Mouse (Mus musculus) myocyte (in vitro differentiated cells): ENCODE data around the gene Higd1a. TPM values are rescaled to one million over a fixed set of nuclear protein-coding genes. Genes with fewer than 3 reads are reported as not detected.

Source experiments
- H3K27me3 ChIP-seq: one replicate; pipeline ENCODE4 v1.6.1; 2011; ENCODE audit not compliant: control insufficient read depth, insufficient read depth, insufficient read length
- H3K36me3 ChIP-seq: one replicate; pipeline ENCODE4 v1.6.1; 2011; ENCODE audit not compliant: control insufficient read depth, insufficient read depth
- H3K4me2 ChIP-seq: one replicate; pipeline ENCODE4 v1.6.1; 2011; ENCODE audit warnings: low read depth, control low read depth
- H3K4me3 ChIP-seq: one replicate; pipeline ENCODE4 v1.5.1; 2011; ENCODE audit warnings: mild to moderate bottlenecking, control low read depth, moderate library complexity
- H3K79me2 ChIP-seq: one replicate; pipeline ENCODE4 v1.6.1; 2011; ENCODE audit not compliant: control insufficient read depth, insufficient read depth
- H3ac ChIP-seq: one replicate; pipeline ENCODE4 v1.6.1; 2011; ENCODE audit not compliant: control insufficient read depth, insufficient read length
- CEBPB ChIP-seq: IDR thresholded peaks from 2 replicates; pipeline ENCODE4 v1.6.1; 2011; ENCODE audit warnings: mild to moderate bottlenecking, moderate library complexity; ENCODE audit not compliant: poor library complexity, insufficient read depth, severe bottlenecking
- E2F4 ChIP-seq: IDR thresholded peaks from one replicate; pipeline ENCODE4 v1.6.1; 2011; ENCODE audit warnings: mild to moderate bottlenecking, control low read depth, moderate library complexity; ENCODE audit not compliant: insufficient read depth
- MAX ChIP-seq: IDR thresholded peaks from one replicate; pipeline ENCODE4 v1.6.1; 2011; ENCODE audit warnings: low read depth, mild to moderate bottlenecking, control low read depth
- MYOD1 ChIP-seq, 3 experiments: IDR thresholded peaks; one replicate each; pipeline ENCODE4 v1.6.1; 2011; ENCODE audit warnings: control low read depth in 2 of 3, low read depth in 2 of 3, mild to moderate bottlenecking in 2 of 3, moderate library complexity in 1 of 3; ENCODE audit not compliant: insufficient read length in 2 of 3, control insufficient read depth in 1 of 3
- MYOG ChIP-seq, 3 experiments: IDR thresholded peaks; one replicate each; pipeline ENCODE4 v1.6.1; 2011; ENCODE audit warnings: control low read depth in 2 of 3, low read depth in 2 of 3, mild to moderate bottlenecking in 2 of 3; ENCODE audit not compliant: insufficient read length in 2 of 3, control insufficient read depth in 1 of 3, insufficient read depth in 1 of 3
- POLR2A ChIP-seq: IDR thresholded peaks from one replicate; pipeline ENCODE4 v1.6.1; 2011; ENCODE audit warnings: low read depth, mild to moderate bottlenecking, control low read depth, moderate library complexity; ENCODE audit not compliant: insufficient read length
- POLR2AphosphoS2 ChIP-seq: IDR thresholded peaks from one replicate; pipeline ENCODE4 v1.6.1; 2011; ENCODE audit warnings: low read depth, control low read depth; ENCODE audit not compliant: insufficient read length
- REST ChIP-seq: IDR thresholded peaks from one replicate; pipeline ENCODE4 v1.6.1; 2011; ENCODE audit warnings: mild to moderate bottlenecking, control low read depth, moderate library complexity; ENCODE audit not compliant: insufficient read depth, insufficient read length
- SRF ChIP-seq: IDR thresholded peaks from one replicate; pipeline ENCODE4 v1.6.1; 2011; ENCODE audit warnings: low read depth; ENCODE audit not compliant: control insufficient read depth, insufficient read length
- TCF12 ChIP-seq: IDR thresholded peaks from one replicate; pipeline ENCODE4 v1.6.1; 2011; ENCODE audit warnings: mild to moderate bottlenecking, control low read depth; ENCODE audit not compliant: poor library complexity, insufficient read depth, severe bottlenecking
- TCF3 ChIP-seq: IDR thresholded peaks from one replicate; pipeline ENCODE4 v1.6.1; 2011; ENCODE audit warnings: low read depth, control low read depth; ENCODE audit not compliant: insufficient read length
- USF1 ChIP-seq: IDR thresholded peaks from one replicate; pipeline ENCODE4 v1.6.1; 2011; ENCODE audit warnings: low read depth, mild to moderate bottlenecking, control low read depth, moderate library complexity
- polyA plus RNA-seq: library from polyadenylated mRNA; unstranded; fragments of >200 nt; fragmentation: generic; extraction: Trizol; gene quantifications from one replicate; pipeline ENCODE4 v1.2.1, GENCODE M21; 2012; ENCODE audit warnings: missing spikeins

Higd1a gene
- polyA plus RNA-seq: 115 TPM

DNA sequence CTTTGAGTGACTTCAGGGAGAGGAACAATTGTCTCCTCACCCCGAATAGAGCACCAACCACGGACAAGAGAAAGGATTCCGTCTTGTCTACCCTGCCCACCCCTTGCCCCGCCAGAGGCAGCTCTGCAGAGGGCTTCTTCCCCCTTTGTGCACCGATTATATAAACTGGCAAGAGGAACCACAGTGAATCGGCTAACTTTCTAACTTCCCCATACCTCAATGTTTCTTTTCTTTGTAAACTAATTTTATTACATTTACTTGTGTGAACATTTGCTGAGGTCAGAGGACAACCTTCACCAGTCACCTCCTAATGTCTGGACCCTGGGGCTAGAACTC is at the start of gene Higd1a:
Gene Higd1a, minus strand, starts transcription at position 210 of the 336 bp plus-strand sequence.
- Histone ChIP-seq H3K79me2 (peaks cover 37% of the 10 kb centered on the region), H3K36me3 (no peaks in the 10 kb centered on the region), H3K4me3 (peak within 1 kb of the TSS; percentile 77), H3K4me2 (peak within 1 kb of the TSS; percentile 93), H3ac (peak within 1 kb of the TSS; percentile 79), H3K27me3 (no peaks in the 10 kb centered on the region)
- TF ChIP-seq TCF12 (no peak), SRF (no peak), MYOG (IDR thresholded peaks at IDR 0.05; ENCODE audit: control insufficient read depth in 1 of 3, insufficient read depth in 1 of 3, insufficient read length in 2 of 3, low read depth in 2 of 3) (no peak), REST (no peak), E2F4 (no peak), CEBPB (no peak)

DNA sequence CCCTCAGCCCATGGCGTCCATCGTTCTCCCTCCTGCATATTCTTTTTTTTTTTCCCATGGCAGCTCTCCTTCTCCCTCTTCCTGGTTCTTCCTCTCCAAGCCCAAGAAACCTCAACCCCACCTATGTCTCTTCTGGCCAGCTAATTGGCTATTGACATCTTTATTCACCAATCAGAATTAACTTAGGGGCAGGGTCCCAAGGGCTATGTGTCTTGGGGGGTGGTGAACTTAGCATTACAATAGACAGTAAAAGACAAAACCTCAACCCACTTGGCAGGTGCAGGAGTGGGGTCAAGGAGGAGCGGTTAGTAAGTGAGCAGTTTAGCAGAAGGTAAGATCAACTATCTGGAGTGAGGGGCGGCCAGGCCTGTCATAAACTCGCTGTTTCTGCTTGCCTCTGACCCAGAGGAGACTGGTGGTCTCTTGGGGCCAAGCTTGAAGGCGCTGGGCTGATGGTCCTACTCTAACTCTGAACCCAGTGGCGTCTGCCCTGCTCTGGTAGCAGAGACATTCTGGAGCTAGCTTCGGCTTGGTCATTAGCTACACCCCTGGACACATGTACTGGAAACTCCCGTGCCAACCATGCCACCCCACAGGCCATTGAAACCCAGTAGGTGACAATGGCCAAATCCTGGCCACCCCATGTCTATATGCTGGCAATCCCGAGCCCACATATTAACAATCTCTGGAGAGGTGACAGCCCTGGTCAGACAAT is 49.4 kb upstream of the Higd1a start:
- no peak for TF ChIP-seq POLR2A
- Histone ChIP-seq H3ac (no peak overlapping the region), H3K4me2 (no peak overlapping the region), H3K4me3 (no peak overlapping the region), H3K79me2 (no peaks in the 10 kb centered on the region), H3K27me3 (peaks cover 38% of the 10 kb centered on the region), H3K36me3 (no peaks in the 10 kb centered on the region)

DNA sequence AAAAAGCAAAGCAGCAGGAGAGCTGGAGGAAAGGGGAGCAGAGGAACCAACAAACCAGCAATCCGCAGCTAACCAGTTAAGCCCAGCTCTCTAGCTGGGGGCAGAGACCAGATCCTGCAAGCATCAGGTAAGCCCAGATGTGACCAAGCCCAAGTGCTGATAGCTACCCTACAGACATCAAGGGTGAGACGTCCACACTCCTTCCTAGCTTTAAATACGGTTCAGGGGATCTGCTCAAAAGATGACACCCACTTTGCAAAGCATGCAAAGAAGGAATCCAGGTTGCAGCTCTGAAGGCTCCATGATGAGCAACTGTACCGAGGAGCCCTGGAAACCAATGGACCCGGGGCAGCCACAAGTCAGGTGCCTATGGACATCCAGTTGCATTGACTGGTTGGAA is 48.3 kb upstream of the Higd1a start:
- no peak for TF ChIP-seq REST
- TF ChIP-seq MAX: no peak
- TF ChIP-seq POLR2A: no peak
- no peak for TF ChIP-seq TCF12
- TF ChIP-seq SRF: no peak
- TF ChIP-seq POLR2AphosphoS2: no peak
- TF ChIP-seq CEBPB: no peak
- no peak for TF ChIP-seq TCF3
- Histone ChIP-seq H3K36me3 (no peaks in the 10 kb centered on the region), H3K27me3 (peaks cover 31% of the 10 kb centered on the region)

DNA sequence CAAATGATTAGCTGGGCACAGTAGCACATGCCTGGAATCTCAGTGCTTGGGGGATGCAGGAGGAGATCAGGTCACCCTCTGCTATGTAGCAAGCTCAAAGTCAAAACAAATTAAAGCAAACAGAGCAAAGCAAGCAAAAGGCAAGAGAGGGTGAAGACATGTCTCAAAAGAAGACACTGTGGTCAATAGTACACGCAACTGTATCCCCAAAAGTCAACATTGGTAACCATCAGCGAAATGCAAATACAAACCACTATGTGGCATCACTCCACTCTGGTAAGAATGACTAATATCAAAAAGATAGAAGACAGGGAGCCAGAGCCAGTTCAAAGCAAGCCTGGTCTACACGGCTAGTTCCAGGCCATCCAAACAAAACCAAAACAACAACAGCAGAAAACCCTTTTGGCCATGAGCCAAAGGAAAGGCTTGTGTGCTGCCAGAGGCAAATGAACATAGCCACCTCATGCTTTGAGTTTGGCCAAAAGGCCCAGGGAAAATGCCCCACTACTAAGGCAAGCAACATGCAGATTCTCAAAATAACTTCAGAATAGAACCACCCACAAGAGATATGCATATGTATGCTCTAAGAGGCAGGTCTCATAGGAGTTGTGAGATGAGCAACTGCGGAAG is 47.5 kb upstream of the Higd1a start:
- Histone ChIP-seq H3K4me3 (no peak overlapping the region), H3K27me3 (peaks cover 28% of the 10 kb centered on the region), H3K79me2 (no peaks in the 10 kb centered on the region), H3K36me3 (no peaks in the 10 kb centered on the region), H3K4me2 (no peak overlapping the region), H3ac (no peak overlapping the region)
- no peak for TF ChIP-seq CEBPB
- no peak for TF ChIP-seq TCF12
- TF ChIP-seq MAX: no peak
- TF ChIP-seq MYOG (IDR thresholded peaks at IDR 0.05; ENCODE audit: control insufficient read depth in 1 of 3, insufficient read depth in 1 of 3, insufficient read length in 2 of 3, low read depth in 2 of 3): no peak
- TF ChIP-seq USF1: no peak
- TF ChIP-seq REST: no peak
- TF ChIP-seq MYOD1 (IDR thresholded peaks at IDR 0.05; ENCODE audit: control insufficient read depth in 1 of 3, insufficient read length in 2 of 3, low read depth in 2 of 3): no peak
- TF ChIP-seq POLR2AphosphoS2: no peak
- TF ChIP-seq SRF: no peak
- TF ChIP-seq TCF3: no peak
- no peak for TF ChIP-seq POLR2A
- TF ChIP-seq E2F4: no peak

More for the DNA sequence above, 48.3 kb upstream of the Higd1a start:
- no peaks in the 10 kb centered on the region for H3K79me2 ChIP-seq
- no peak overlapping the region for H3K4me2 ChIP-seq
- H3K4me3 ChIP-seq: no peak overlapping the region
- no peak overlapping the region for H3ac ChIP-seq

DNA sequence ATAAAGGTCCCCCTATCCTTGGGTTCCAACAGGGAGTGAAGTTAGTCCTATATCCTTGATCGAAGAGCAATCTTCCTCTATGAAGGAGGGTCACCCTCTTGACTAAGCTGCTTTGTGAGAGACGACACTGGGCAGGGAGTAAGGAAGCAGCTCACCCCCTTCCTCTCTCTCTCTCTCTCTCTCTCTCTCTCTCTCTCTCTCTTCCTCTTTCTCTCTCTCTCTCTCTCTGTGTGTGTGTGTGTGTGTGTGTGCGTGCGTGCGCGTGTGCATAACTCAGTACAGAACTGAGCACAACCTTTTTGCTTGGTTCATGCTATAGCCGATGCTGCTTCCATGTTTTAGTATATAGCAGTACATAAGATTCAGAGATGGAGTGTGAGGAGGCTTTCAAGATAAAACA is 46.8 kb upstream of the Higd1a start:
- Histone ChIP-seq H3K79me2 (no peaks in the 10 kb centered on the region), H3K4me3 (no peak overlapping the region), H3K36me3 (no peaks in the 10 kb centered on the region), H3K27me3 (peaks cover 31% of the 10 kb centered on the region), H3ac (no peak overlapping the region), H3K4me2 (no peak overlapping the region)
- TF ChIP-seq TCF12 (no peak), MYOG (IDR thresholded peaks at IDR 0.05; ENCODE audit: control insufficient read depth in 1 of 3, insufficient read depth in 1 of 3, insufficient read length in 2 of 3, low read depth in 2 of 3) (no peak), MAX (no peak), SRF (no peak), CEBPB (no peak), TCF3 (no peak)
